Mouse (Mus musculus): ENCODE data around the gene Dmac2. TPM values are rescaled to one million over a fixed set of nuclear protein-coding genes. Genes with fewer than 3 reads are reported as not detected.

Dmac2 gene
- polyA plus RNA-seq, 1 experiment from 2014 or later: 22.0 TPM

- no peak for ATAC-seq (ENCODE audit: low FRiP score)
- Histone ChIP-seq H3K4me1 (ENCODE audit: control insufficient read depth, insufficient read depth, low read length) (0 out of 2 replicates have a peak, but pooled peaks cover 2% of the 10 kb centered on the region), H3K4me3 (ENCODE audit: low read depth, low read length) (peak within 1 kb of the TSS; percentile 14), H3K36me3 (ENCODE audit: control insufficient read depth, insufficient read depth, low read length) (no peaks in the 10 kb centered on the region), H3K9me3 (ENCODE audit: control insufficient read depth, low read length) (no peaks in the 10 kb centered on the region), H3K9ac (ENCODE audit: low read length) (no peak within 1 kb of the TSS), H3K27ac (ENCODE audit: low read depth, low read length) (no peak within 1 kb of the TSS), H3K27me3 (ENCODE audit: control insufficient read depth, insufficient read depth, low read length) (peaks cover 22% of the 10 kb centered on the region), H3K4me2 (peak within 1 kb of the TSS; percentile 39)
- peak; percentile 81 for DNase-seq (ENCODE audit: low spot score, missing footprints)
- WGBS: 3% methylated on average over 29 of the region's 29 CpGs
These were observed 55.6 kb downstream of the Dmac2 start, which contains the start of gene Tmem91 for GRCm38 (mm10) chr7:25674719-25675300. Tmem91 (minus strand) TSS chr7:25675166.

Other genes starting within 250 kb of the Dmac2 start
- gene Cnfn, start 249.7 kb upstream of the Dmac2 start, polyA plus RNA-seq (2014; fragmentation: Nextera tagmentation; extraction: Ambion mirVana): not detected in 2 replicates
- gene Lipe, start 220.7 kb upstream of the Dmac2 start, polyA plus RNA-seq (2014; fragmentation: Nextera tagmentation; extraction: Ambion mirVana): 1.7 and 2.3 TPM in 2 replicates
- 0.18 and 0.22 TPM in 2 replicates for gene Cxcl17, start 206.5 kb upstream of the Dmac2 start, polyA plus RNA-seq (2014; fragmentation: Nextera tagmentation; extraction: Ambion mirVana)
- 0.45 and 0.54 TPM in 2 replicates for gene Ceacam1, start 141.8 kb upstream of the Dmac2 start, polyA plus RNA-seq (2014; fragmentation: Nextera tagmentation; extraction: Ambion mirVana)
- not detected in 2 replicates for gene Ceacam2, start 79.6 kb upstream of the Dmac2 start, polyA plus RNA-seq (2014; fragmentation: Nextera tagmentation; extraction: Ambion mirVana)
- not detected in 2 replicates for gene Erich4, start 3.5 kb upstream of the Dmac2 start, polyA plus RNA-seq (2014; fragmentation: Nextera tagmentation; extraction: Ambion mirVana)
- gene B3gnt8, start 7.2 kb downstream of the Dmac2 start, polyA plus RNA-seq (2014; fragmentation: Nextera tagmentation; extraction: Ambion mirVana): 0.36 and 0.65 TPM in 2 replicates
- 30.0 and 35.4 TPM in 2 replicates for gene Bckdha, start 39.6 kb downstream of the Dmac2 start, polyA plus RNA-seq (2014; fragmentation: Nextera tagmentation; extraction: Ambion mirVana)
- gene Exosc5, start 39.8 kb downstream of the Dmac2 start, polyA plus RNA-seq (2014; fragmentation: Nextera tagmentation; extraction: Ambion mirVana): 40.2 and 46.4 TPM in 2 replicates
- 0.99 and 1.6 TPM in 2 replicates for gene Tmem91, start 55.8 kb downstream of the Dmac2 start, polyA plus RNA-seq (2014; fragmentation: Nextera tagmentation; extraction: Ambion mirVana)
- gene B9d2, start 61.4 kb downstream of the Dmac2 start, polyA plus RNA-seq (2014; fragmentation: Nextera tagmentation; extraction: Ambion mirVana): 30.7 and 31.1 TPM in 2 replicates
- 0.78 and 1.4 TPM in 2 replicates for gene Tgfb1, start 67.6 kb downstream of the Dmac2 start, polyA plus RNA-seq (2014; fragmentation: Nextera tagmentation; extraction: Ambion mirVana)
- gene Ccdc97, start 99.7 kb downstream of the Dmac2 start, polyA plus RNA-seq (2014; fragmentation: Nextera tagmentation; extraction: Ambion mirVana): 26.8 and 32.1 TPM in 2 replicates
- 69.2 and 74.2 TPM in 2 replicates for gene Hnrnpul1, start 135.3 kb downstream of the Dmac2 start, polyA plus RNA-seq (2014; fragmentation: Nextera tagmentation; extraction: Ambion mirVana)
- gene Axl, start 169.3 kb downstream of the Dmac2 start, polyA plus RNA-seq (2014; fragmentation: Nextera tagmentation; extraction: Ambion mirVana): 17.4 and 21.8 TPM in 2 replicates
- gene Cyp2s1, start 197.5 kb downstream of the Dmac2 start, polyA plus RNA-seq (2014; fragmentation: Nextera tagmentation; extraction: Ambion mirVana): 0.10 TPM in 1 of 2 replicates, not detected in the other

Data from midbrain, embryonic 11.5 days (tissue).